Mouse (Mus musculus): ENCODE measurements around the gene Zcchc4. TPM values are rescaled to one million over a fixed set of nuclear protein-coding genes. Genes with fewer than 3 reads are reported as not detected.

Zcchc4 gene
- polyA plus RNA-seq, 1 experiment from 2014 or later = 6.0 TPM

DNA sequence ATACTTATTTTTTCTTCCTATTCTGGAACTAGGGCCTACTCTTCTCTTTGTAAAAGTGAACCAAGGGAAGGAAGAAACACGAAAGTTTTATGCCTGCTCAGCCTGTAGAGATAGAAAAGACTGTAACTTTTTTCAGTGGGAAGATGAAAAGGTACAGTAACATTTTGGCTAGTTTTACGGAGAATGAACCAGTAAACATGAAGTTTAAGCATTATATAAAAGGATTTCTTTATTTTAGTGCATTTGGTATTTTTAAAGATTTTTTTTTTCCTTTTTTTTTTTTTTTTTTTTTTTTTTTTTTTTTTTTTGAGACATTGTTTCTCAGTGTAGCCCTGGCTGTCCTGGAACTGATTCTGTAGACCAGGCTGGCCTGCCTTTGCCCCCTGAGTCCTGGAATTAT, 8.7 kb downstream of the Zcchc4 start:
- Histone ChIP-seq H3K4me1 (ENCODE audit: control insufficient read depth, low read depth, low read length) (peaks cover 9% of the 10 kb centered on the region), H3K36me3 (ENCODE audit: control insufficient read depth, insufficient read depth) (no peaks in the 10 kb centered on the region), H3K27me3 (ENCODE audit: control insufficient read depth, insufficient read depth, low read depth, low read length) (no peaks in the 10 kb centered on the region), H3K9ac (ENCODE audit: low read depth, low read length) (no peak overlapping the region), H3K27ac (ENCODE audit: low read length) (no peak overlapping the region), H3K9me3 (replicated peaks; ENCODE audit: control insufficient read depth, low read length) (no peaks in the 10 kb centered on the region), H3K4me3 (ENCODE audit: low read depth, low read length) (no peak overlapping the region), H3K4me2 (ENCODE audit: low read depth, low read length) (peak overlapping the region; percentile 73)
- no peak for ATAC-seq (ENCODE audit: low read depth)
- WGBS (ENCODE audit: insufficient replicate concordance) = 74% methylated on average over 2 of the region's 2 CpGs

DNA sequence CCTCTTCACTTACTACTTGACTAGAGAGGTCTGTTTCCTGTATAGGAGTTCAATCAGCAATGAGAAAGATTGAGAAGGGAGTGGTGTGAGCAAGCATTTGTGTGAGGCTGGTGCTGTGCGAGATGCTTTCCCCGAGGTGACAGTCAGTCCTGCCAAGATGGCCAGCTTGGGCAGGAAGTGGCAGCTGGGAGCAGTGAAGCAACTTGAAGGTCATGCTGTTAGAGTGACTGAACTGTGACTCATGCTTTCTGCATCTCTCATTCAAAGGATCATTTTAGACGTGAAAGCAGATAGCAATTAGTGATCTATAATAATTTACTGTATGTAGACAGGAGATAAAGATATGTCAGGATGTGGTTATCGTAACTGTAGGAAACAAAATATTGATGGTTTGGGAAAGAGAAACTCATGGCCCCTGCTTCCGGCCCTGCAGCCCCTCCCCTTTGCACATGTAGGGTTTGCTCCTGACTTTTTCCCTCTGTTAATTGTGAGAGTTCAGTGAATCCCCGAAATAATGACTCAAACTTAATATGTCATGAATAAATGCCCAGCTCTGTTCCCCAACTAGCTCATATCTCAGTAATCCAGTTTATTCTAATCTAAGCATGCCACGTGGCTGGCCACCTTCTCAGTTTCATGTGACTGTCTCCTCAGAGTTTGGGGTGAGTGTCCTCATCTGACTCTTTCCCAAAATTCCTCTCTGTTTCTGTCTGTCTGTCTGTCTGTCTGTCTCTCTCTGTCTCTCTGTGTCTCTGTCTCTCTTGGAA, 11.5 kb downstream of the Zcchc4 start:
- Histone ChIP-seq H3K9me3 (replicated peaks; ENCODE audit: control insufficient read depth, low read length) (no peaks in the 10 kb centered on the region), H3K4me2 (ENCODE audit: low read depth, low read length) (no peak overlapping the region), H3K9ac (ENCODE audit: low read depth, low read length) (no peak overlapping the region), H3K36me3 (ENCODE audit: control insufficient read depth, insufficient read depth) (no peaks in the 10 kb centered on the region), H3K27ac (ENCODE audit: low read length) (no peak overlapping the region), H3K4me1 (ENCODE audit: control insufficient read depth, low read depth, low read length) (peaks cover 9% of the 10 kb centered on the region), H3K27me3 (ENCODE audit: control insufficient read depth, insufficient read depth, low read depth, low read length) (no peaks in the 10 kb centered on the region), H3K4me3 (ENCODE audit: low read depth, low read length) (no peak overlapping the region)
- ATAC-seq (ENCODE audit: low read depth) = no peak
- 32% methylated on average over 7 of the region's 7 CpGs for WGBS (ENCODE audit: insufficient replicate concordance)

DNA sequence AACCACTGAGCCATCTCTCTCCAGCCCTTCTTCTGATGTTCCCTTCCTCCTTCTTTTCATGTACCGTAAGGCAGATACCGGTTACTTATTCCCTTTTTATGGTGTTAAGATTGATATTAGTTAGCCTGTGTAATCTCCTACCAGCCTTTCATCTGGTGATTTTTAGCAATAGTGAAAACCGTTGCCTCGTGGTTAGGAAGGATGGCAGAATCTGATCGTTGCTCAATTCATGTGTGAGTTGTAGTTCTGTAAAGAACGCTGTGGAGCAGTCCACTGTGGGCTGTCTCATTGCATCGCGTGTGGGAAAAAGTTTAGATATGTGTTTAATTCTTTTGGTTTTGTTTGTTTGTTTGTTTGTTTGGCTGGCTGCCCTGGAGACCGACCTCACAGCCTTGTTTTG, 18.0 kb downstream of the Zcchc4 start:
- H3K9me3 ChIP-seq (replicated peaks; ENCODE audit: control insufficient read depth, low read length) = no peaks in the 10 kb centered on the region
- no peak overlapping the region for H3K4me2 ChIP-seq (ENCODE audit: low read depth, low read length)
- ATAC-seq (ENCODE audit: low read depth) = no peak
- H3K36me3 ChIP-seq (ENCODE audit: control insufficient read depth, insufficient read depth) = peaks cover 7% of the 10 kb centered on the region
- 59% methylated on average over 9 of the region's 9 CpGs for WGBS (ENCODE audit: insufficient replicate concordance)
- no peak overlapping the region for H3K4me3 ChIP-seq (ENCODE audit: low read depth, low read length)
- no peaks in the 10 kb centered on the region for H3K27me3 ChIP-seq (ENCODE audit: control insufficient read depth, insufficient read depth, low read depth, low read length)
- no peak overlapping the region for H3K27ac ChIP-seq (ENCODE audit: low read length)
- no peak overlapping the region for H3K9ac ChIP-seq (ENCODE audit: low read depth, low read length)
- no peaks in the 10 kb centered on the region for H3K4me1 ChIP-seq (ENCODE audit: control insufficient read depth, low read depth, low read length)

DNA sequence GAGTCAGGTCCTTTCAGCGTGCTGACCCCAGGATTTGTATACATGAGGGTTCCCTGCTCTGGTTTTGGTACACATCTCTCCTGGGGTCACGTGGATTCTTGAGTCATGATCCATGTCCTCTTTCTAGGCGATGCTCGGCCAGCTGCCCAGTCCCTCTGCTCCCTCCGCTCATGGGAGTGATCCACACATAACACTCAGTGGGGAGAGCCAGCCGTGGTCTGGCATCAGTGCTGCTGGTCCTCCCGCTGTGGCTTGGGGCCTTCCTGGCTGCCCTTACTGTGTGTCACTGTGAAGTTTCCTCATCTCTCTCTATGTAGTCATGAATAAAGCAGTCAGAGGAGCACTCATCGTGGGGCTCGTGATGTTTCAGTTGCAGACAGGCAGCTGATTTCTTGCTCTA, 18.9 kb downstream of the Zcchc4 start:
- ATAC-seq (ENCODE audit: low read depth) = no peak
- H3K9me3 ChIP-seq (replicated peaks; ENCODE audit: control insufficient read depth, low read length) = no peaks in the 10 kb centered on the region
- H3K27ac ChIP-seq (ENCODE audit: low read length) = no peak overlapping the region
- H3K9ac ChIP-seq (ENCODE audit: low read depth, low read length) = no peak overlapping the region
- no peaks in the 10 kb centered on the region for H3K27me3 ChIP-seq (ENCODE audit: control insufficient read depth, insufficient read depth, low read depth, low read length)
- H3K4me2 ChIP-seq (ENCODE audit: low read depth, low read length) = no peak overlapping the region
- H3K36me3 ChIP-seq (ENCODE audit: control insufficient read depth, insufficient read depth) = peaks cover 7% of the 10 kb centered on the region
- no peak overlapping the region for H3K4me3 ChIP-seq (ENCODE audit: low read depth, low read length)
- no peaks in the 10 kb centered on the region for H3K4me1 ChIP-seq (ENCODE audit: control insufficient read depth, low read depth, low read length)
- 74% methylated on average over 9 of the region's 9 CpGs for WGBS (ENCODE audit: insufficient replicate concordance)

DNA sequence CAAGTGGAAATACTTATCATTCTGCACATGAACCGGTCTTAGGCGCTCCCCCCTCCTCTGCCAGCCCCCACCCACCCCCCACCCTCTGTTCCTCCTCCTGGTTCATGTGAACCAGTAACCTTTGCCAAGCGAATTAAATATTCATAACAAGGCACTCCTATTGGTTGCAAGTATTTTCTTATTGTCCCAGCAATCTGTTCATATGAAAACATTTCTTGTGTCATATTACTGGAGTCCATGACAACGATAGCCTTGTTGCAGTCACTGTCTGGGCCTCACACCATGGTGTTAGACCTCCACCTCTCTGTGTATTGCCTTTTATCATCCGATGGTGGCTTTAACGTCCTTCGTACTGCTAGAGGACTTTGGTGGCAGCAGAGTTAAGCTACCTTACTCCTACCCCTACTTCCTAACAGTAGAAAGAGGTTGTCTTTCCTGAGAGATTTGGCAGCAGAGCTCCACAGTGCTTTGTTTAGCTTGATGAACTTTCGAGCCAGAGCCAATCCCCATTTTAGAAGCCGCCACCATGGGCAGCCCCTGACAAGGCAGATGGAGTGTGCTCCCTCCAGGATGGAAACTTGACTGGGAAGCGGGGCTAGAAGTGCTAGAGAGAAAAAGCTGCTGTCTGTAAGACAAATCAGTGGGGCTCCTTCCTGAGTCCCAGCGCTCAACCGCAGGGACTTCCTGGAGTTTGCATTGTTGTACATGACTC, 24.2 kb downstream of the Zcchc4 start:
- no peak overlapping the region for H3K4me3 ChIP-seq (ENCODE audit: low read depth, low read length)
- ATAC-seq (ENCODE audit: low read depth) = no peak
- WGBS (ENCODE audit: insufficient replicate concordance) = 84% methylated on average over 12 of the region's 12 CpGs
- H3K36me3 ChIP-seq (ENCODE audit: control insufficient read depth, insufficient read depth) = peaks cover 9% of the 10 kb centered on the region
- H3K4me2 ChIP-seq (ENCODE audit: low read depth, low read length) = no peak overlapping the region
- H3K9ac ChIP-seq (ENCODE audit: low read depth, low read length) = no peak overlapping the region
- H3K27me3 ChIP-seq (ENCODE audit: control insufficient read depth, insufficient read depth, low read depth, low read length) = no peaks in the 10 kb centered on the region
- H3K27ac ChIP-seq (ENCODE audit: low read length) = no peak overlapping the region
- no peaks in the 10 kb centered on the region for H3K9me3 ChIP-seq (replicated peaks; ENCODE audit: control insufficient read depth, low read length)
- H3K4me1 ChIP-seq (ENCODE audit: control insufficient read depth, low read depth, low read length) = no peaks in the 10 kb centered on the region

DNA sequence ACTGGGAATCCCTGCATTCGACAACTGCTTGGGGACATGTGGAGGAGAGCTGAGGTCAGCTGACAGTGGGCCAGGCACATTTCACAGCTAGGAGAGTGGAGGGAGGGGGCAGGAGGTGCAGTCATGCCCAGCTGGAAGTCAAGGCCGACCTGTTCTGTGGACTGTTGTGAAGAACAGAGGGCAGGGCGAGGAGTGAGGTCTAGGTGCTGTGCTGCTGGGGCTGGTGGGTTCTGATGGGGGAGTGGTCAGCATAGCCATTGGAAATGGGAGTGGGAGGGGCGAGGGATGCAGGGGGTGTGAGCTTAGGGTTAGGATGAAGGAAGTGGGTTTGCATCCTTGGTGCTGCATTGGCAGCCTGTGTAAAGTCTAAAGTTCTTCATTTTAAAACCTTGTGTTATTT, 30.6 kb downstream of the Zcchc4 start:
- Histone ChIP-seq H3K36me3 (ENCODE audit: control insufficient read depth, insufficient read depth) (peaks cover 2% of the 10 kb centered on the region), H3K4me3 (ENCODE audit: low read depth, low read length) (no peak overlapping the region), H3K27ac (ENCODE audit: low read length) (no peak overlapping the region), H3K4me2 (ENCODE audit: low read depth, low read length) (no peak overlapping the region), H3K9me3 (replicated peaks; ENCODE audit: control insufficient read depth, low read length) (no peaks in the 10 kb centered on the region), H3K4me1 (ENCODE audit: control insufficient read depth, low read depth, low read length) (no peaks in the 10 kb centered on the region), H3K27me3 (ENCODE audit: control insufficient read depth, insufficient read depth, low read depth, low read length) (no peaks in the 10 kb centered on the region), H3K9ac (ENCODE audit: low read depth, low read length) (no peak overlapping the region)
- ATAC-seq (ENCODE audit: low read depth) = no peak
- 68% methylated on average over 4 of the region's 4 CpGs for WGBS (ENCODE audit: insufficient replicate concordance)

DNA sequence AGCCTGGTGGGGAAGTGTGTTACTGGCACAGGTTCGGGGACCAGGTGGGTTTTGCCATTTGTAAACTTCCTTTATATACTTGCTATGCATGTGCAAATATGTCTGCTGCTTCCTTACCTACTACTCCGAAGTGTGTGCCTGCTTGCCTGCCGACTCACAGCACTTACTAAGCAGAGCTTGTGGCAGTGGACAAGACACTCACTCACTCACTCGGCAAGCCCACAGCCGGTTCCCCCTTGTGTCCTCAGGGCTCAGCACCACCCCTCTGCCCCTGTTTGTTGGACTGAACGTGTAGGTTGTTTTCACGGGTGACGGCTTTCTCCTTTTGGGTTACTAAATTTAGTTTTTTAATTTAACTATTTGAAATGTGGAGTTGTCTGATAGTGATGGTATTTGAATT, 31.1 kb downstream of the Zcchc4 start:
- Histone ChIP-seq H3K9me3 (replicated peaks; ENCODE audit: control insufficient read depth, low read length) (no peaks in the 10 kb centered on the region), H3K4me2 (ENCODE audit: low read depth, low read length) (no peak overlapping the region), H3K27me3 (ENCODE audit: control insufficient read depth, insufficient read depth, low read depth, low read length) (no peaks in the 10 kb centered on the region), H3K4me3 (ENCODE audit: low read depth, low read length) (no peak overlapping the region), H3K27ac (ENCODE audit: low read length) (no peak overlapping the region), H3K9ac (ENCODE audit: low read depth, low read length) (no peak overlapping the region), H3K4me1 (ENCODE audit: control insufficient read depth, low read depth, low read length) (no peaks in the 10 kb centered on the region), H3K36me3 (ENCODE audit: control insufficient read depth, insufficient read depth) (peaks cover 2% of the 10 kb centered on the region)
- ATAC-seq (ENCODE audit: low read depth) = no peak
- 72% methylated on average over 8 of the region's 8 CpGs for WGBS (ENCODE audit: insufficient replicate concordance)

DNA sequence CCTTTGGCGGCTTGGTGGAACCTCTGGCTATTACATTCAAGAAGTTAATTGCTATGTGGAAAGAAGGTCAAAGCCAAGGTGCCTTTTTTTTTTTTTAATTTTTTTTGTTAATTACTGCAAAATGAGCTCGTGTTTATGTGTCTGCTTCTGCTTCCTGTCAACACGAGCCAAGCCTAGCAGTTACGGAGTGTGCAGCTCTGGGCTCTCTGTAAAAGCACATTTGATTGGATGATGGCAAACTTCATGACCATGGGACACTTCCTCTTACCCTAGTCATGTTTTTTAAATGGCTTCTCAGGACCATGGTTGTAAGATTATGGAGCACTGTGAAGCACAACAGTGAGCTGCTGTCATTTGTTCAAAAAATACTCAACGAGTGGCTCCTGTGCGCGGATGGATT, 31.8 kb downstream of the Zcchc4 start:
- H3K9me3 ChIP-seq (replicated peaks; ENCODE audit: control insufficient read depth, low read length) = no peaks in the 10 kb centered on the region
- H3K4me3 ChIP-seq (ENCODE audit: low read depth, low read length) = no peak overlapping the region
- no peaks in the 10 kb centered on the region for H3K27me3 ChIP-seq (ENCODE audit: control insufficient read depth, insufficient read depth, low read depth, low read length)
- no peak overlapping the region for H3K4me2 ChIP-seq (ENCODE audit: low read depth, low read length)
- WGBS (ENCODE audit: insufficient replicate concordance) = 84% methylated on average over 7 of the region's 7 CpGs
- H3K36me3 ChIP-seq (ENCODE audit: control insufficient read depth, insufficient read depth) = peaks cover 2% of the 10 kb centered on the region
- H3K9ac ChIP-seq (ENCODE audit: low read depth, low read length) = no peak overlapping the region
- H3K4me1 ChIP-seq (ENCODE audit: control insufficient read depth, low read depth, low read length) = no peaks in the 10 kb centered on the region
- no peak for ATAC-seq (ENCODE audit: low read depth)
- H3K27ac ChIP-seq (ENCODE audit: low read length) = no peak overlapping the region

DNA sequence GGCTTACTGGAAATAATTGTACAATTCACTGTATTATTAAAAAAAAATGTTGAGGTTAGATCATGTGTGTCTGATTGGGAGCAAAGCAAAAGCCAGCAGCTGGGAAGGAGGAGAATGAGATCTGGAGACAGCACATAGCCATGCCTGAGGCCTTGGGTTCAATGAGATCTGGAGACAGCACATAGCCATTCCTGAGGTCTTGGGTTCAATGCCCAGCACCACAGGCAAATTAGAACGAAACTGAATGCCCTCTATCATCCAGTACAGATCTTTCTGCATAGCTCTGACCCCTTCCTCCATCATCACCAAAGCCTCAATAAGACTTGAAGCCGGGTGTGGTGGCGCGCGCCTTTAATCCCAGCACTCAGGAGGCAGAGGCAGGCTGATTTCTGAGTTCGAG, 35.2 kb downstream of the Zcchc4 start:
- Histone ChIP-seq H3K4me3 (ENCODE audit: low read depth, low read length) (no peak overlapping the region), H3K27ac (ENCODE audit: low read length) (no peak overlapping the region), H3K36me3 (ENCODE audit: control insufficient read depth, insufficient read depth) (no peaks in the 10 kb centered on the region; the same call in 1 of the 2 replicates), H3K9ac (ENCODE audit: low read depth, low read length) (no peak overlapping the region), H3K4me1 (ENCODE audit: control insufficient read depth, low read depth, low read length) (no peaks in the 10 kb centered on the region), H3K9me3 (replicated peaks; ENCODE audit: control insufficient read depth, low read length) (no peaks in the 10 kb centered on the region), H3K27me3 (ENCODE audit: control insufficient read depth, insufficient read depth, low read depth, low read length) (no peaks in the 10 kb centered on the region), H3K4me2 (ENCODE audit: low read depth, low read length) (no peak overlapping the region)
- WGBS (ENCODE audit: insufficient replicate concordance) = 82% methylated on average over 6 of the region's 6 CpGs
- ATAC-seq (ENCODE audit: low read depth) = no peak

All from liver, embryonic 16.5 days (tissue).